Mouse (Mus musculus) hindbrain, postnatal 0 days (tissue): ENCODE measurements around the gene Epp13. TPM values are rescaled to one million over a fixed set of nuclear protein-coding genes. Genes with fewer than 3 reads are reported as not detected.
A peak's percentile ranks its signal among the peaks of the same experiment; 100 is the strongest.
"Not testable (repeated sequence)": the region's sequence is repeated elsewhere in the genome, so short reads cannot be mapped to it uniquely, and the experiment has no call there.

ENCODE experiments used
- ATAC-seq: fragments of 200-750 bp; cut with Nextera tagmentation; 2 replicates; pipeline ENCODE4 v1.8.0; 2017; ENCODE audit warnings: mild to moderate bottlenecking, moderate TSS enrichment, moderate library complexity
- DNase-seq: peaks from one replicate; pipeline ENCODE4 v3.0.0-alpha.2; 2015; ENCODE audit warnings: low spot score
- H3K27ac ChIP-seq: fragments of 300-500 bp; sonication (generic); 2 replicates; pipeline ENCODE4 v1.5.1; 2014; ENCODE audit warnings: mild to moderate bottlenecking
- H3K27me3 ChIP-seq: fragments of 300-500 bp; sonication (generic); 2 replicates; pipeline ENCODE4 v1.6.1; 2014; ENCODE audit warnings: low read length, mixed read lengths; ENCODE audit not compliant: insufficient read depth
- H3K36me3 ChIP-seq: fragments of 300-500 bp; sonication (generic); 2 replicates; pipeline ENCODE4 v1.6.1; 2014; ENCODE audit warnings: low read length, mixed read lengths; ENCODE audit not compliant: insufficient read depth
- H3K4me1 ChIP-seq: fragments of 300-500 bp; sonication (generic); 2 replicates; pipeline ENCODE4 v1.6.1; 2014; ENCODE audit warnings: antibody characterized with exemption, low read length, mixed read lengths; ENCODE audit not compliant: insufficient read depth
- H3K4me2 ChIP-seq: fragments of 300-500 bp; sonication (generic); 2 replicates; pipeline ENCODE4 v1.6.1; 2014; ENCODE audit warnings: low read depth, mild to moderate bottlenecking, low read length, moderate library complexity, mixed read lengths
- H3K4me3 ChIP-seq: fragments of 300-500 bp; sonication (generic); 2 replicates; pipeline ENCODE4 v1.5.1; 2014; ENCODE audit warnings: low read length
- H3K9ac ChIP-seq: fragments of 300-500 bp; sonication (generic); replicated peaks from 2 replicates; pipeline ENCODE4 v1.6.1; 2014; ENCODE audit warnings: mild to moderate bottlenecking, low read length, moderate library complexity, mixed read lengths
- H3K9me3 ChIP-seq: fragments of 300-500 bp; sonication (generic); 2 replicates; pipeline ENCODE4 v1.6.1; 2016; ENCODE audit warnings: low read length, mixed read lengths
- CTCF ChIP-seq: IDR thresholded peaks from 2 replicates; pipeline ENCODE4 v1.5.1; 2016; ENCODE audit warnings: antibody characterized with exemption, control low read depth, low read depth
- WGBS: fragments of 180-500 bp; shearing (Covaris S2); extraction: QIAGEN DNeasy Blood & Tissue Kit; methylation state at CpG from one replicate; pipeline ENCODE4 v1.1.7; 2014; 5-methylcytosine and 5-hydroxymethylcytosine counted together
- polyA plus RNA-seq: library from polyadenylated mRNA; unstranded; fragments of >200 nt; fragmentation: Nextera tagmentation; extraction: Ambion mirVana; gene quantifications from 2 replicates; pipeline ENCODE4 v1.2.1, GENCODE M21; 2015
- total RNA-seq: library from RNA; depleted of rRNA; stranded (reverse); fragments of >200 nt; gene quantifications from 2 replicates; pipeline ENCODE4 v1.2.3, GENCODE M21; 2014; rRNA removed

The Epp13 gene
- total RNA-seq (not detected in 2 replicates), polyA plus RNA-seq (0.59 and 0.62 TPM in 2 replicates)

DNA sequence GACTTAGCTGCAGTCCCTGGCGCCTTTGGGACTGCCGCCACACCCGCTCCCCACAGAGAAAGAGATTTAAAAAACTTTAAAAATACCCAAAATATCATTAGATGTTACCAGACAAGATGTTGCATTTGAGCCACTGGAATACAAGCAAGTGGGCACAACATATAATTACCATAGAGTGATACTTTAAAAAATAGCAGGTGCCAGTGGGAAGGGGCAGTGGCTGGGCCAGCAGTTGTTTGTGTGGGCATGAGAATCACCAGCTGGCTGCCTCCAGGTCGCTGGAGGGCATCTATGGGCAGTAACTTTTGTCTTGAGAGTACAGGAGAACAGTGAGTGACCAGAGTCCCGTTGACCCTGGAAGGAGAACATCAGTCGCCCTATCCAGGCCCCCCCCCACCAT is at the start of gene Epp13:
Gene Epp13, plus strand, starts transcription at position 301 of the 400 bp plus-strand sequence.
- Histone ChIP-seq H3K4me3 (no peak within 1 kb of the TSS), H3K36me3 (no peaks in the 10 kb centered on the region), H3K9ac (no peak within 1 kb of the TSS), H3K4me2 (no peak within 1 kb of the TSS), H3K27me3 (no peaks in the 10 kb centered on the region), H3K27ac (no peak within 1 kb of the TSS), H3K9me3 (no peaks in the 10 kb centered on the region), H3K4me1 (no peaks in the 10 kb centered on the region)
- ATAC-seq (no peak), DNase-seq (no peak)
- WGBS: 85% methylated on average over 6 of the region's 6 CpGs
- TF ChIP-seq CTCF: no peak

DNA sequence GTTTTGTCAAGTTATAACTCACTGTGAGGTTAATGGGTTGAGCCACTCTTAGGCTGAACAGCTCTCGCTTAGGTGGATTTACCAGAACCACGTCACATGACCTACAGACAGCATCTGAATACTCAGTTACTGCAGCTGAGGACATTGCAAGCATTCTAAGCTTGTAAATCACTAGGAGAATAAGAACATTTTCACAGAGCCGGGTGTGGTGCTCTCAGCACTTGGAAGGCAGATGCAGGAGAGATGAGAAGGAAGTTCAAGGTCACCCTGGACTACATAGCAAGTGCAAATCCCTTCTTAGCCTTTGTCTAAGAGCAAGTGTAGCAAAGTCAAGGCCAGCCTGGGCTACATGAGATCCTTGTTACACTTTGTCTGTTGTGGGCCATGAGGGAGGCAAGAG is 48.3 kb upstream of the Epp13 start:
- WGBS: 84% methylated on average over 3 of the region's 3 CpGs
- no peaks in the 10 kb centered on the region for H3K4me1 ChIP-seq
- H3K4me2 ChIP-seq: no peak overlapping the region
- no peaks in the 10 kb centered on the region for H3K9me3 ChIP-seq
- no peak overlapping the region for H3K9ac ChIP-seq
- DNase-seq (no peak), ATAC-seq (no peak)
- no peak for TF ChIP-seq CTCF
- no peak overlapping the region for H3K4me3 ChIP-seq
- no peaks in the 10 kb centered on the region for H3K36me3 ChIP-seq
- H3K27me3 ChIP-seq: no peaks in the 10 kb centered on the region
- H3K27ac ChIP-seq: no peak overlapping the region

GRCm38 (mm10) chr7:6213144-6213543 is 39.4 kb upstream of the Epp13 start:
- Histone ChIP-seq H3K4me1 (no peaks in the 10 kb centered on the region), H3K4me3 (no peak overlapping the region), H3K27me3 (no peaks in the 10 kb centered on the region), H3K27ac (no peak overlapping the region), H3K9ac (no peak overlapping the region), H3K9me3 (no peaks in the 10 kb centered on the region), H3K36me3 (no peaks in the 10 kb centered on the region), H3K4me2 (no peak overlapping the region)
- DNase-seq: no peak
- peak; percentile 42 for TF ChIP-seq CTCF
- WGBS: 51% methylated on average over 5 of the region's 5 CpGs
- ATAC-seq: no peak

DNA sequence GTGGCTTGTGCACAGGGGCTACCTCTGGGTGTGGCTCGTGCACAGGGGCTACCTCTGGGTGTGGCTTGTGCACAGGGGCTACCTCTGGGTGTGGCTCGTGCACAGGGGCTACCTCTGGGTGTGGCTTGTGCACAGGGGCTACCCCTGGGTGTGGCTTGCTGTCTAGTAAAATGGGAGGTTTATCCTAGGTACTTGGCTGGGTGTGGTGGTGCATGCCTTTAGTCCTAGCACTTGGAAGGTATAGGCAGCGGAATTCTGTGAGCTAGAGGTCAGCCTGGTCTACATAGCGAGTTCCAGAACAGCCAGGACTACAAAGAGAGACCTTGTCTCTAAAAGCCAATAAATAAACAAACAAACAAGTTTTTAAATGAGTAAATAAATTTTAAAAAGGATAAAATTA is 37.8 kb upstream of the Epp13 start:
- H3K4me3 ChIP-seq, ATAC-seq, DNase-seq, H3K9ac ChIP-seq, H3K4me1 ChIP-seq, H3K36me3 ChIP-seq, H3K27me3 ChIP-seq, H3K27ac ChIP-seq, H3K4me2 ChIP-seq, H3K9me3 ChIP-seq: not testable (repeated sequence)
- 84% methylated on average over 4 of the region's 4 CpGs for WGBS

GRCm38 (mm10) chr7:6220147-6220546 is 32.4 kb upstream of the Epp13 start:
- Histone ChIP-seq H3K4me3 (no peak overlapping the region), H3K36me3 (no peaks in the 10 kb centered on the region), H3K27ac (no peak overlapping the region), H3K9ac (no peak overlapping the region), H3K9me3 (no peaks in the 10 kb centered on the region), H3K4me1 (no peaks in the 10 kb centered on the region), H3K27me3 (no peaks in the 10 kb centered on the region), H3K4me2 (no peak overlapping the region)
- ATAC-seq (no peak), DNase-seq (no peak)
- 38% methylated on average over 3 of the region's 3 CpGs for WGBS
- TF ChIP-seq CTCF: no peak

DNA sequence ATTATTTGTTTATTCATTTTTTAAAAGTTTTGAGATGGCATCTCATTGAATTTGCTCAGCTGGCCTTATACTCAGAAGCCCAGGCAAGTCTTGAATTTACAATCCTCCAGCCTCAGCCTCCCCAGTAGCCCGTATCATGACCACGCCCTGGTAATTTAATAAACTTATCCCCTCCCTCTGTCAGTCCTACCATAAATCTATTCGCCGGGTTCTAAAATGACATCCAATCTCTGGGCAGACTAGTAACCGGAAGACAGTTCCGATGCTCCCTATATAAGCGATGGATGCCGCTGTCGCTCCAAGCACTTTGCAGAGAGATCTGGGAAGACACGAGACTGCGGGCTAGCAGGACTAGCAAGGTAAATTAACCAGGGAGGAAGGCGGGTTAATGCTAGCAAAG is 30.5 kb upstream of the Epp13 start, which contains the start of gene Zscan5b:
Gene Zscan5b, plus strand, starts transcription at position 301 of the 400 bp plus-strand sequence.
- no peak within 1 kb of the TSS for H3K4me3 ChIP-seq
- DNase-seq: no peak
- no peaks in the 10 kb centered on the region for H3K27me3 ChIP-seq
- H3K4me2 ChIP-seq: no peak within 1 kb of the TSS
- no peak for ATAC-seq
- H3K9ac ChIP-seq: no peak within 1 kb of the TSS
- H3K9me3 ChIP-seq: no peaks in the 10 kb centered on the region
- H3K4me1 ChIP-seq: no peaks in the 10 kb centered on the region
- H3K36me3 ChIP-seq: no peaks in the 10 kb centered on the region
- H3K27ac ChIP-seq: no peak within 1 kb of the TSS
- no peak for TF ChIP-seq CTCF
- WGBS: 93% methylated on average over 12 of the region's 12 CpGs

- H3K4me1 ChIP-seq, H3K4me2 ChIP-seq, H3K9ac ChIP-seq, H3K27me3 ChIP-seq, H3K27ac ChIP-seq, H3K36me3 ChIP-seq, H3K9me3 ChIP-seq, ATAC-seq, H3K4me3 ChIP-seq: not testable (repeated sequence)
- TF ChIP-seq CTCF: peak; percentile 30
- WGBS: 62% methylated on average over 8 of the region's 8 CpGs
- peak; percentile 11 for DNase-seq
Measured at GRCm38 (mm10) chr7:6228491-6228890, 24.0 kb upstream of the Epp13 start.
